15 mouse cellular contexts compared by ENCODE assay signal in the genomic region with DNA sequence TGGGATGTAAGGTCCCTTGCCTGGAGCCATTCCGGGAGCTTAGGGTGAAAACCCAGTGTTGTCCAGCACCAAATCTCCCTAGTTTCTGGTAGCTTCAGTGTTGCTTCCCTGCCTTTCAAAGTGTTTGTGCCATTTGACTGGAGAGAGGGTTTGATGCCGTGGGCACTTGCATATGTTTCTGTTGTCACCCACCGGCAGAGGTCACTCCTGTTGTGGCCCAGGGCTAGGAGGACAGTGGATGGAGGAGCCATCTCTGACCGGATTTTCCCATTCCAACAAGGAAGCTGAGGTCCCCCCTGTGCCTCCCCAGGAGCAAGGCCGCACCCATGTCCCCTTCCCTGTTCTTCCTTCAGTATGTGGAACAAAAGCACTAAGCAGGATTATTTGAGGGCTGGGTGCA. TPM values are rescaled to one million over a fixed set of nuclear protein-coding genes. Genes with fewer than 3 reads are reported as not detected.
DNase-seq lines count a peak whose midpoint lies in the region; ATAC-seq and TF ChIP-seq lines count a peak whose summit lies in the region.
"Had no signal": no experiment of that assay in that cellular context is flagged by ENCODE, and none has a peak within 500 bp of the region (broad histone marks: within the 10 kb centered on the region; RNA-seq: fewer than 3 reads in every experiment).

No protein-coding gene starts in this region.

- ATAC-seq in forebrain, embryonic 13.5 days, result no peak
- no peak for ATAC-seq in forebrain, postnatal 0 days
- ATAC-seq in common myeloid progenitor, adult 5-6 weeks (replicated peaks; ENCODE audit: low read depth, poor library complexity, severe bottlenecking), result 0 out of 2 replicates have a peak, but pooled peaks have one; percentile 5
- ATAC-seq: intestine, embryonic 16.5 days had no signal

- no peak for DNase-seq in forebrain, postnatal 0 days
- no peak for DNase-seq in layer of hippocampus, adult 2 months (ENCODE audit: low spot score in 2 of 2)
- no peak for DNase-seq in layer of hippocampus, postnatal 36 days
- DNase-seq in brain, adult 2 months (ENCODE audit: low read depth, low spot score), result peak; percentile 68
- DNase-seq in kidney, adult 8-10 months, result no peak
- DNase-seq: adrenal gland, postnatal 14 days; heart, postnatal 36 days; lung, embryonic 14.5 days; right cerebral cortex, postnatal 25 days; thymus, adult 18-20 months had no signal

- 65% methylated on average over 5 of the region's 5 CpGs for WGBS in forebrain, embryonic 13.5 days
- WGBS in forebrain, postnatal 0 days, result 64% methylated on average over 5 of the region's 5 CpGs

- H3K4me3 ChIP-seq in forebrain, embryonic 13.5 days, result no peak overlapping the region
- H3K4me3 ChIP-seq in forebrain, postnatal 0 days (ENCODE audit: low read depth, low read length), result no peak overlapping the region
- H3K4me3 ChIP-seq in layer of hippocampus, adult 2 months, result no peak overlapping the region
- H3K4me3 ChIP-seq: embryonic facial prominence, embryonic 12.5 days; myocyte had no signal

- no peak overlapping the region for H3K4me2 ChIP-seq in forebrain, embryonic 13.5 days
- no peak overlapping the region for H3K4me2 ChIP-seq in forebrain, postnatal 0 days (ENCODE audit: low read depth)
- H3K4me2 ChIP-seq: embryonic facial prominence, embryonic 12.5 days; lung, embryonic 14.5 days had no signal

- H3K9ac ChIP-seq in forebrain, embryonic 13.5 days, result peak overlapping the region; percentile 0; the same call in 1 of the 2 replicates
- no peak overlapping the region for H3K9ac ChIP-seq in forebrain, postnatal 0 days
- H3K9ac ChIP-seq: embryonic facial prominence, embryonic 12.5 days; lung, embryonic 14.5 days had no signal

- H3K36me3 ChIP-seq in forebrain, embryonic 13.5 days (ENCODE audit: poor library complexity, severe bottlenecking), result no peaks in the 10 kb centered on the region
- H3K36me3 ChIP-seq in forebrain, postnatal 0 days (ENCODE audit: insufficient read depth), result 0 out of 2 replicates have a peak, but pooled peaks cover 6% of the 10 kb centered on the region
- H3K36me3 ChIP-seq: embryonic facial prominence, embryonic 12.5 days had no signal

- no peak for TF ChIP-seq CTCF in forebrain, postnatal 0 days (IDR thresholded peaks at IDR 0.05; ENCODE audit: low read depth)
- peak; percentile 35 for TF ChIP-seq CTCF in layer of hippocampus, adult 2 months (conservative IDR thresholded peaks at IDR 0.05)

- H3K4me1 ChIP-seq in forebrain, embryonic 13.5 days, result peaks cover 52% of the 10 kb centered on the region
- H3K4me1 ChIP-seq in forebrain, postnatal 0 days (ENCODE audit: insufficient read depth), result no peaks in the 10 kb centered on the region; the same call in 1 of the 2 replicates

- peak overlapping the region; percentile 87 for H3K27ac ChIP-seq in forebrain, embryonic 13.5 days
- no peak overlapping the region for H3K27ac ChIP-seq in forebrain, postnatal 0 days (ENCODE audit: low read depth, low read length)
- H3K27ac ChIP-seq in layer of hippocampus, adult 2 months, result peak overlapping the region; percentile 91

- H3K27me3 ChIP-seq in forebrain, embryonic 13.5 days, result no peaks in the 10 kb centered on the region
- no peaks in the 10 kb centered on the region for H3K27me3 ChIP-seq in forebrain, postnatal 0 days (ENCODE audit: insufficient read depth, low read length)
- H3K27me3 ChIP-seq: embryonic facial prominence, embryonic 12.5 days had no signal

- H3K9me3 ChIP-seq in forebrain, embryonic 13.5 days (replicated peaks), result no peaks in the 10 kb centered on the region
- H3K9me3 ChIP-seq in forebrain, postnatal 0 days (ENCODE audit: low read length), result no peaks in the 10 kb centered on the region
- H3K9me3 ChIP-seq: embryonic facial prominence, embryonic 12.5 days had no signal

RNA-seq across cellular contexts. Expression of a gene that starts 25.2 kb away (rescaled TPM):
- 11.1 and 13.8 TPM in 2 replicates for polyA plus RNA-seq in forebrain, embryonic 13.5 days (2015; fragmentation: Nextera tagmentation; extraction: Ambion mirVana)
- 26.0 and 31.4 TPM in 2 replicates for total RNA-seq in forebrain, postnatal 0 days (2014; rRNA removed)
- polyA plus RNA-seq in forebrain, postnatal 0 days (2015; fragmentation: Nextera tagmentation; extraction: Ambion mirVana), result 7.2 and 11.0 TPM in 2 replicates
- 100 to 1,000 TPM; 127 to 134 TPM for total RNA-seq in layer of hippocampus, adult 2 months (2021)
- total RNA-seq in layer of hippocampus, postnatal 36 days (2021), result 100 to 1,000 TPM; 113 to 114 TPM
- total RNA-seq in common myeloid progenitor, adult 5-6 weeks (2017), result 24.3 and 33.2 TPM in 2 replicates

RNA-seq across cellular contexts. Expression of a gene that starts 27.2 kb away (rescaled TPM):
- polyA plus RNA-seq in forebrain, embryonic 13.5 days (2015; fragmentation: Nextera tagmentation; extraction: Ambion mirVana), result 139 and 144 TPM in 2 replicates
- 60.2 and 71.9 TPM in 2 replicates for total RNA-seq in forebrain, postnatal 0 days (2014; rRNA removed)
- polyA plus RNA-seq in forebrain, postnatal 0 days (2015; fragmentation: Nextera tagmentation; extraction: Ambion mirVana), result 106 and 139 TPM in 2 replicates
- total RNA-seq in layer of hippocampus, adult 2 months (2021), result 10 to 100 TPM; 47.0 to 56.7 TPM
- total RNA-seq in layer of hippocampus, postnatal 36 days (2021), result 10 to 100 TPM; 43.2 to 49.3 TPM
- 236 and 246 TPM in 2 replicates for total RNA-seq in common myeloid progenitor, adult 5-6 weeks (2017)
